Mouse (Mus musculus) adrenal gland, adult 8-10 months (tissue): ENCODE data around the gene Smcp. TPM values are rescaled to one million over a fixed set of nuclear protein-coding genes. Genes with fewer than 3 reads are reported as not detected.

Source experiments
- DNase-seq: peaks from one replicate; pipeline ENCODE4 v3.0.0; 2022
- total RNA-seq, 4 experiments: library from RNA; stranded (reverse); gene quantifications; 2 replicates each; pipeline ENCODE4 v1.2.4; 2022

Smcp gene
- not detected for total RNA-seq

DNA sequence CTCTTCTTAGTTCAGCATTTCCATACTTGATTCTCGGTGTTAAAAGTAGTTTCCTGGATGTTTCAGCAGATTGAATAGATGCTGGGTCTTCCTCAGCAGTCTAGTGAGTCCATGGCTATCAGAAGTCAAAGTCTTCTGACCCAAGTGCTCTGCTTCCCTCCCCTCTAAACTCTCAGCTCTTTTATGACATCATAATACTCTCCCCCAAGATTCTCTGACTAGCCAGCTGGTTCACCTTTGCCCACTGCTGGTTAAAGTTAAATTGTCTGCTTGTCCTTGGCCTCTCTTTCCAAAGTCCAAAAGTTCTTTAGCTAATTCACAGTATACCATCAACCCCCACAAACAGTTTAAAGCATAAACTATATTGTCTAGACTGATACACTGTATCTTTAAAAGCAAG, at the start of gene Smcp:
Smcp (minus strand) TSS at position 140 of the 400 bp plus-strand sequence.
- DNase-seq, result no peak

DNA sequence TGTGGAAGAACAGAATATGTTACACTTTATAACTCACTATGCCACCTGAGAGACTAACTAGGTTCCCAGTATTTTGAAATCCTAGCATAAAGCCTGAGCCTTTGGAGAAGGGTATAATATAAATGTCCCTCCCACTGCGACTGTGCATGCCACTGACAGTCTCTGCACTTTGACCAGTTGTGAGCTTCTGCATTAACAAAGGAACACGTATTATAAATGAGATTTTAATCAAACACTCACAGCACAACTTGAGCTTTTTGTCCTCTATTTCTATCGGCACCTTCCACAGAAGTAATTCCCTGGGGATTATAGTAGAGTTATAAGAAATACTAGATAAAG, 49.8 kb upstream of the Smcp start:
- no peak for DNase-seq

DNA sequence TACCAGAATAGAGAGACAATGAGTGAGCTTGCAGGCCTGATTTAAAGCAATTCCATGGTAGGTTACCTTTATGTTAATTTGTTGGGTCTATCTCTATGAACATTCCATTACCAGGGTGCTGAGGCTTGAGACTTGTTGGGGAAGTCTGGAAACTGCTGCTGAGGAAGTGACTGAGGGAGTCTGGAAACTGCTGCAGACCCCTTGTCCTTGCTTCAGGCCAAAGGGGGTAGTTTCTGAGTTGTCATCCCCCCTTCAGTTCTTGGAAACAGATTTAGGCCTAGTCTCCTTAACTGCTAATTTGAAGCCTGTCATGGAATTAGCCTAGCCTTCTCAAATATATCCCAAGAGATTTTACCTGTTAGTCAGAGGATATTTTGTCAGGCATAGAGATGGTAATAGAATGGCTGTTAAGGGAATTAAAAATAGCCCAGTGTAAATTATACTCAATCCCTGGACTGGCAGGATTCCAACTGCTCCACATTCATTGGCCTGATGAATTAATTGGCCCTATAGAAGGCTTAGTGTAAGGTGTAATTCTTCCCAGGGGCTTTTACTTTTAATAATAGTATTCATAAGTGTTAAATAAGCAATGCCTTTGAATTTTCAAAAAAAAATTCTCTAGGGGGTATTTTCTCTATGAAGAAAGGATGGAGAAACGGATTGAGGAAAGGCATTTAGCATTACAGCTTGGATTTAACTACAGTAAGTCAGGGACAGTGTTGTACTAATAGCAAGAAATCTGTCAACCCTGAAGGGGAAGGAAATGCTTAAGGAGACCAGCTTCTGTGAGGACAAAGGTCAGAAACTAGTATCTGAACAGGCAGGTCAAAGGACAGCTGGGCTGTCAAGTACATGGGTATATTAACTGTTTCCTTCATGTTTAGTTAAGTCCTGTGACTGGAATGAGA, 49.2 kb upstream of the Smcp start:
- no peak for DNase-seq

DNA sequence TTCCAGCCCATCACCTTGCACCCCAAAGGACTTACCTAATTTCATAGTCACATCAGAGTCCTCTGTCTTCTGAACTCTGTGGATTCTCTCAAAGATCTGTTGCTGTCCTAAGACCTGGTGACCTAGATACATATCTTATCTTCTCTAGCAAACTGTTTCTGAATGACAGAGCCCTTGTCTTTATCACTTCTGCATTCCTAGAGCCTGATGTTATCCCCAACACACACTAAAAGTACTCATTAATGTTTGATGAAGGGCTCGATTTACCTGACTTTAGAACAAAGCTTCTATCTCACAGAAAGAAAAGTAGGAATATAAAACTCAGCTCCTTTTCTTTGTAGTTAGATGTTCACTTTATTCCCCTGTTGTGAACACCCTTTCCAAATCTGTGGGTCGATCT, 32.8 kb upstream of the Smcp start, which contains the start of gene Lce6a:
Lce6a (minus strand) TSS at position 101 of the 400 bp plus-strand sequence.
- DNase-seq, result no peak

DNA sequence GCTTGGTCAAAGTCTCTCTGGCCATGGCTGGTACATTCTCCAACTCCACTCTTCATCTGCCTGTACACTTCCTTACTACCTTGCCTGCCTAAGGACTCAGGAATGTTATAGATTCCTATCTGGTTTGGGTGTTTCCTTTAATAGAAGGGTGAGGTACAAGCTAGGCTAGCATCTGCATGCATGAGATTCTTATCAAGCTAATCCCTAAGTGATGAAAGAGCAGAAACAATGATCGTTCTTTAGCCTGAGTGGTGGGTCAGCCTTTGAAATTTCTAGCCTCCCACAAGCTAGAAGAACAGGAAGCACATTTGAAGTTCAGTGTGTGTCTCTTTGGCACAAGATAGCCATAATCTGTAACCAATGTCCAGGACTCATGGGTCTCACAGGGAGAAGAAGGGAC, 21.0 kb upstream of the Smcp start:
- no peak for DNase-seq

DNA sequence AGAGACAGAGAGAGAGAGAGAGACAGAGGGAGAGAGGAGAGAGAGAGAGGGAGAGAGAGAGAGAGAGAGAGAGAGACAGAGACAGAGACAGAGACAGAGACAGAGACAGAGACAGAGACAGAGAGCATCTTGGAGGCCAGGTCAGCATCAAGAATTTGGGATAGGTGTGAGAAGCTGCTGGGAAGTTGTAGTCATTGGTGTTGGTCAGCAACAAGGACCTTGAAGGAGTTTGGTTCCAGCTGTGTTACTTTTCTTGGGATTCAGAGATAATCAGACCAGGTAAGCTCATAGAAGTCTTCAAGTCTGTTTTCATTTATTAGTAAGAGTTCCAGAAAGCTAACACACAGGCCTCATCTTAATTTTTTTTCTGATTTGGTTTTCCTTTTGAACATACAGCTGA, 18.6 kb upstream of the Smcp start, which contains the start of gene 2210017I01Rik:
2210017I01Rik (minus strand) TSS at position 101 of the 400 bp plus-strand sequence.
- DNase-seq, result no peak

DNA sequence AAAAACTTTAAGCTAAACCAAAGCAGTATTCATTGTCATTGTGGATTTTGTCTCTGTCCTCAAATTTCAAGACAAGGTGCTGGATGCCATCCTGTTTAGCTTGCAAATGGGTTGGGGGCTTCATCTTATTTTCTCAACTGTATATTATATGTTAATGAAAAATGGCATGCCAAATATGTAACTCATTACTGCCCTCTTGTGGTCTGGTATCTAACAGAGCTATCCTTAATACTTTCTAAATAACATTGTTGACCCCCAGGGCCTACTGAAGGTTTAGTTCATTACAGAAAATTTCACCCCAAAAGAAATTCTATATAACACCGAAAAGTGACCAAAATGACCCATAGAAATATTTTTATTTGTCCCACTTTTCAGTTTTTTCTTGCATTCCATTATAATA, 13.4 kb upstream of the Smcp start:
- DNase-seq, result no peak

DNA sequence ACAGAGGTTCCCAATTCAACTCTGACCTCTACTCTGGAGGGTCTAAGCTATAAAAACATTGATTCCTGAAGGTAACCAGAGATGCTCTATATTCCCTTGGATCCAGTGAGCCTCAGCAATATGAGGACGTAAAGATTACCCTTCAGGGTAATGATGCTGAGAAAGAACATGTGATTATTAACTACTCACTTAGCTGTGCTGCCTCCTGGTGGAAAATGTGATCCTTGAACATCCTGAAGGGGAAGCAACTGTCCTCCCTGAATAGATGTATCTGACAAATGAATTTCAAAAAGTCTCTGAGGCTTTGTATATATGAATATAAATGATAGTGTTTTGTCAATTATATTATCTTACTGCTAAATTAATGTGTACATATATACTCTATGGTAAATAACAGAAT, 11.7 kb upstream of the Smcp start:
- no peak for DNase-seq

DNA sequence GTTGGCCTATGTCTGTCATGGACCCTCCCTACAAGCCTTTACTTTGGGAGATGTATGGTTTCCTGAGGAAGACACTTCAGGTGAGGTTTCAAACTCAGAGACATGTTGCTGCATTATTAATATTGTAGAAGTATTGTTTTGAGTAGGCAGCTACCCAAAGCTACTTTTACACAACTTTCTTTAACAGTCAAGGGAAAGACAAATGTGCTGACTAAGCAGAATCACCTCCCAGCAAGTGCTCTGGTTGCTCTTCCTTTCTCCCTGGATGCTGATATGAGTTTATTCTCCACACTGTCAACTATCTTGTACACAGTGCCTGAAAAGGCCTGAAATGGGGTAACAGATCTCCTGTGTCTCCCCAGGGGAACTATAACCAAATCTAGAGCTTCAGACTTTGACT, 11.2 kb upstream of the Smcp start:
- DNase-seq, result no peak

DNA sequence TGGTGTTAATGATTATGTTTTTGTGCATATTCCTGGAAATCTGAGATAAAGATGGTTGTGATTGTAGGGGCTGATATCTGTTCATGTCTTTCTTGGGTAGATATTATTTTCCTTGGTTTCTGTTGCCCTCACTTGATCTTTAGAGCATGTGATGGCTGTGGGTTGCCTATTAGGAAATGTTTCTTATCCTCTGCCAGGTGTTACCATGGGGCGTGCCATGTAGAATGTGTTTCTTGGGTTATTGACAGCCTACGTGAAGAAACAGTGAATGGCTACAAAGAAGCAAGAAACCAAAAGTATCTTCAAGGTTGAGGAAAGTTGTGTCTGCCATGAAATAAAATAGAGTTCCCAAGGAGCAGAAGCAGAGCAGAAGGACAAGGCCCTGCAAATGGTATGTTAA, 9.6 kb upstream of the Smcp start:
- DNase-seq, result no peak

DNA sequence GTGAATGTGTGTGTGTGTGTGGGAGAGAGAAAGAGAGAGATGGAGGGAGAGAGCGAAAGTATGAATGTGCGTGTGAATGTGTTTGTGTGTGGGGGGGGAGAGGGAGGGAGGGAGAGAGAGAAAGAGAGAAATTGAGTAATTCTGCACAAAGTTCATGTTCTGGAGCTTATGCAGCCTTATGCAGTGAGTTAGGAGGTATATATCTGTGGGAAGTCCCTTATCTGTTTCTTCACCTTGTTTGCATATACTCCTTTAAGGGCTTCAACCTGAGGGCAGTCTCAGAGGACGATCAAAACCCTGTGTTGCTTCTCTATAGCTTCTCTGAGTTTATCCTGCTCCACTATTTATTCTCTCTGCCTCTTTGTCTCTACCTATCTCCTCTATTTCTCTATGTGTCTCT, 1.6 kb downstream of the Smcp start:
- DNase-seq, result no peak

DNA sequence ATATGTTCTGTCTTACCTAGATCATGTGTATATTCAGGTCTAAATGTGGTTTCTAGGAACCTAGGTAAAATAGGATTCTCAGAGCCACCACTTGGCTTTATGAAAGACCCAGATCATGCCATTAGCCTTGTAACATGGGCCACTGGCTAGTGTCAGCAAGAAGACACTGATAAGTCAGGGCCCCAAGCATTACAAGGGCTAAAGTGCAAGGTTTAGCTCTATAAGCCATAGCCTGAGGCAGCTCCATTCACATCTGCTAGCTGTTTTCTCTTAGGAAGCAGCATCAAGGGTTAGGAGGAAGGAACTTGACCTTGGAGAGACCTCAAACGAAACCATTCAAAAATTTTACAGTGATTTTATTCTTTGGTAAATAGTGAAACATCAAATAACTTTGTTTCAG, 3.7 kb downstream of the Smcp start:
- no peak for DNase-seq

DNA sequence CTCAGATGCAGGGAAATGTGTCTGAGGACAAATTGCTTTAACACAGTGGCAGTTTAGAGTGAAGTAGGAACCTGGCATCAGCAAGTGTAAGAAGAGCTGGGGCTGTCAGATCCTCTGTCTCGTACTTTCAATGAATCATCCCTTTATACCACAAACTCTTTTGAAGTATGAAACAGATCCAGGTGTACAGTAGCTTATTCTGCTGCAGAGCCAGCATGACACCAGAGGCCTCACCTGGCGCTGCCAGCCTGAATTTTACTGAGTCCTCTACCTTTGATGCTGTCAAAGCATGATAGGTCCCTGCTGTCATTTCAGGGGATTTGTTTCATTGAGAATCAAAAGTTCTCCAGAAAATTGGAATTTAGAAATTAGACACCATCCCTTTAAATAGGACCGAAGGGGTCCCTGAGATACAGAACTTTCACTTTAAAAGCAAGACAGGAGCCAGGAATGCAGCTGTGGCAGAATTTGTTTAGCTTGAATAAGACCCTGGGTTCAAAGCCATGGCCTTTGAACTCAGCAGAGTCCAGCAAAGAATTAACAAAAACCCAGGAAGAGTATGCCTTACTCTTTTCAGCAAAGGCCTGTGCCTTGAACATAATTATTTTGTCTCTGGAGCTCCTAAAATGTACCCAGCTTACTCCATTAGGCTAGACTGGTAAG, 5.5 kb downstream of the Smcp start:
- DNase-seq, result no peak

DNA sequence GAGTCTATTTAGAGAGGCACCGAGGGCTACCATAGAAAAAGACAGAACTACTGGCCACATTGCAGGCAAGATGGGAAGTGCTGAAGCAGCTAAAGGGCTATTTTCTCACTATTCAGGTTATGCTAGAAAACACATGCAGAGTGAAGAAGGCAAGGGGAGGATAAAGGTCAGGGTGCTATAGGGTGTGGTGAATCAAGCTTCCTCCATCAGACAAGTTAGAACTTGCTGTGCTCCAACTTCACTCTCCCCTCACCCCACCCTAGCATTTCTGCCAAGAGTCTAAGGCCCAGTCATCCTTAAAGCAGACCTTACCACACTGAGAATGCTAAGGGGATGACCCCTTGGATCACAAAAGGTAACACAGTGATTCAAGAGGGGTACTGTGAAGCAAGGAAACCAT, 9.3 kb downstream of the Smcp start:
- DNase-seq, result no peak

DNA sequence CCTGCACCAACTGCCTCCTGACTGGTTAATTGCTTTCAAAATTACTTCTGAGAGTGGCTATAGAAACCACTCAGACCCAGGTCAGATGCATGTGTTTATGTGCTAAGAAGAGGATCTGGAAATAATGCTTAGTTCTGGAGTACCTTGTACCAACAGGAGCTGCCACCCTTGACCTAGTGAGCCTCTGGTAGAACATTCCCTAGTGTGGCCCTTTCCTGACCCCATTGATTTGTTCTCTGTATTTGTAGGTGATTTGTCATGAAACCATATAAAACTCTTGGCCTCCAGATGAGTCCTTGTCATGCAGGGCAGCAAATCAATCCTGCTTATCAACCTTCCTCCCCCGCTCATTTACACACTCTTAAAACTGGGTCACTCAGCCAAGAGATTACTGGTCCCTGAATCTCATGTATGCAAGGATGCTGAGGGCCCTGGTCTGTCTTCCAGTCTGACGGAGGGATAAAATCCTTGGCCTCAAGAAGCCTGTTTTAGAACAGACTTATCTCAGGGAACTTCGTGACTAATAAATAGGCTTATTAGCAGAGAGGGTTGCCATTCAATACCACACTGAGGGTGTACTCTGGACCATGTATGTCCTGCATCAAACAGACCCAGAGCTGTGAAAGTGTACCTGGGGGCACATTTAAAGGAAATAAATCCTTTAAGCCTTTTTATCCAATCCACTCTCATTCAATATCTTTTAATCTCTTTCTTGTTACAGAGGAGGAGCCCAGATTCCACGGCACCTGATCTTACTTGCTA, 10.0 kb downstream of the Smcp start:
- no peak for DNase-seq

DNA sequence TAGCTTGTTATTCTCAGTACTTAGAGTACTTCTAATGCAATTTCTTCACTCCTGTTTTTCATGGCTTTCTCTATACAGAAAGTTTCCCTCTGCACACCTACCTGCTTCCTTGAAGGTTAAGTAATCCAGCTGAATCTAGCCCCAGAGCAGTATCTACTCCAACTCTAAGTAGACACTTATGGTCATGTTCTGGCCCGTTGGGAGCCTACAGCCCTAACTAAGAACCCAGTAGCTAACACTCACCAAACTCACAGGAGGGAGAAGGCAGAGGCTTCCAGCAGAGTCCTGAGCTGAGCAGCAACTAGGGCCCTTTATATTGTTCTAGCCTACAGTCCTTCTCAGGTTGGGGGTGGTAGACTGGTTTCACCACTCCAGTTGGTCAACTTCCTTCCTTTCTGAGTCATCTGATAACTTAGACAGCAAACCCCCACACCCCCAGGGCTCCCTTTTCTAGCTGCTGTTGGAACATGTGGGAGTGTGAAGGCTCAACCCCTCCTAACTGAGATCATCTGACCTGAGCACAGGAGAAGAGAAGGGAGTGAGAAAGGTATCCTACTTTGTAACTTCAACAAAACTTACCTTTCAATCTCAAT, 15.3 kb downstream of the Smcp start, which contains the start of gene Ivl:
Ivl (minus strand) TSS at position 287 of the 593 bp plus-strand sequence.
- no peak for DNase-seq

DNA sequence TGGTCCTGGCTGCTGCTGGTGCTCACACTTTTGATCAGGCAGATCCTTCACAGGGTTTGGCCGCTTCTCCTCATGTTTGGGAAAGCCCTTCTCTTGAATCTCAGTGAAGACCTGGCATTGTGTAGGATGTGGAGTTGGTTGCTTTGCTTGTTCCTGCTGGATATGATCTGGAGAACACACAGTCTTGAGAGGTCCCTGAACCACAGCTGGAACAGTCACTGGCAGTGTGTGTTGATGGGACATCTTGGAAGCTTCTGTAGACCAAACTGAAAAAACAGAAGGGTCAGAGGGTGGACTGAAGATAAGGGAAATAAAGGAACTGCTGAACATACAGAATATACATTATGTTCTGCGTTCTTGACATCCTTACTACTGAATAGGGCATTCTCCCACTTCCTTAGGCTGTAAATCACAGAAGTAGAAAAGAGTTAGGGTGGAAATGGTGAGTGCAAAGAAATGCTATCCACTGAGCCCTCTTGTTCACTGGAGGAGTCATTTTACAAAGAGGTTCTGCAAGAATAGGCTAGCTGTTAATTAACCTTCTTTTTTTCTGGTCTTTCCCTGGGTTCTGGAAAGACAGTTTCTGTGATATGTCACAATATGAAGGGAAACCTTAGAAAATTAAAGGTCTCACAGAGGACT, 16.2 kb downstream of the Smcp start:
- no peak for DNase-seq

DNA sequence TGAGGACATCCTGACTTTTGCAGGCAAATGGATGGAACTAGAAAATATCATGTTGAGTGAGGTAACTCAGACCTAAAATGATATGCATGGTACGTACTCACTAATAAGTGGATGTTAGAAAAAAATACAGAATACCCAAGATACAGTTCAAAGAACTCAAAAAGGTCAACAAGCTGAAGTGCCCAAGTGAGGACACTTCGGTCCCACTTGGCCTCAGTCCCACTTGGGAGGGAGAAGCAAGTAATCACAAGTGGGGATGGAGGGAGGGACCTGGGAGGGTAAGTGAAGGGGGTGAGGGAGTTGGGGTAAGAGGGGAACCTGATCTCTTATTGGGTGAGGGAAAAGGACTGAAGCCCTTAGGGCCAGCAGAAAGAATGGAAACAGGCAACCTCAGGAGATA, 20.0 kb downstream of the Smcp start:
- DNase-seq, result no peak

DNA sequence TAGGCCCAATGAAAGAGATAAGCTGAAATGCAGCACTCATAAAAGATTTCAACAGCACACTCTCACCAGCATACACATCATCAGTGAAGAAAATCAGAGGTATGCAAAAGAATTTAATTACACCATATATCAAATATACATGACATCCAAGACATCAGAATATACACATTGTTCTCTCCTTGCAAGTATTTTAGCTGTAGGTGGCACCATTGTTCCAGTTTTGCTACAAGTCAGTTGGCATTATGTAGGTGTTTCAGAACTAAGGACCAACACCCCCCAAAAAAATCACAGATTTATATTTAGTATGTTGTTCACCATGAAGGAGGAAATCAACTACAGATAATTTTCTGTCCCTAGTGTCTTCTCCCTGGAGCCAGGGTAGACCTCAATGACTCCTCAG, 23.4 kb downstream of the Smcp start:
- no peak for DNase-seq

DNA sequence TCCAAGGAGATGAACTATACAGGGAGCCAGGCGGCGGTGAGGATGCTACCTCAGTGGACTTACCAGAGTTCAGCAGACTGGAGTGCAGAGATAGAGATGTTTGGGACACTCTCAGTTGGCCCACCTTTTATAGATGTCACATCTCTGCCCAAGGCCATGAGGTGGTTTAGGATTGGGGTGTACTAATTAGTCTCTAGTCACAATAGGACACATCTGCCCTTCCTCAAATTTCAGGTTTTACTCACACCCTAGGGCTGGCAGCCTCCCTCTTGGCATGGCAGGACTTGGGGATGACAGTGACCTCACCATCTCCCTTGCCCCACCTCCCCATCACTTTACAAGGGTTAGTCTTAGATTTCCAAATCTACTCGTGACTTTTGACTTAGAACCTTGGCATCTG, 54.4 kb downstream of the Smcp start, which contains the start of gene 2310046K23Rik:
2310046K23Rik (minus strand) TSS at position 101 of the 400 bp plus-strand sequence.
- no peak for DNase-seq
